Mouse (Mus musculus) forebrain, embryonic 16.5 days (tissue): ENCODE data around the gene Dnah3. TPM values are rescaled to one million over a fixed set of nuclear protein-coding genes. Genes with fewer than 3 reads are reported as not detected.

Source experiments
- ATAC-seq: fragments of 200-750 bp; cut with Nextera tagmentation; 2 replicates; pipeline ENCODE4 v1.8.0; 2017; ENCODE audit warnings: mild to moderate bottlenecking, moderate library complexity
- H3K27ac ChIP-seq: fragments of 300-500 bp; sonication (generic); 2 replicates; pipeline ENCODE4 v1.5.1; 2014; ENCODE audit warnings: low read length, control low read depth
- H3K27me3 ChIP-seq: fragments of 300-500 bp; sonication (generic); replicated peaks from 2 replicates; pipeline ENCODE4 v1.6.1; 2014; ENCODE audit warnings: low read length; ENCODE audit not compliant: control insufficient read depth, insufficient read depth
- H3K36me3 ChIP-seq: fragments of 300-500 bp; sonication (generic); 2 replicates; pipeline ENCODE4 v1.6.1; 2014; ENCODE audit not compliant: control insufficient read depth, insufficient read depth
- H3K4me1 ChIP-seq: fragments of 300-500 bp; sonication (generic); replicated peaks from 2 replicates; pipeline ENCODE4 v1.6.1; 2014; ENCODE audit warnings: low read length; ENCODE audit not compliant: control insufficient read depth, insufficient read depth
- H3K4me2 ChIP-seq: fragments of 300-500 bp; sonication (generic); 2 replicates; pipeline ENCODE4 v1.6.1; 2014; ENCODE audit warnings: mild to moderate bottlenecking, low read length, control low read depth
- H3K4me3 ChIP-seq: fragments of 300-500 bp; sonication (generic); replicated peaks from 2 replicates; pipeline ENCODE4 v1.5.1; 2014; ENCODE audit warnings: mild to moderate bottlenecking, low read length, control low read depth
- H3K9ac ChIP-seq: fragments of 300-500 bp; sonication (generic); replicated peaks from 2 replicates; pipeline ENCODE4 v1.6.1; 2014; ENCODE audit warnings: low read depth, low read length, control low read depth
- H3K9me3 ChIP-seq: fragments of 300-500 bp; sonication (generic); 2 replicates; pipeline ENCODE4 v1.6.1; 2016; ENCODE audit warnings: low read length; ENCODE audit not compliant: control insufficient read depth
- WGBS: fragments of 180-500 bp; shearing (Covaris S2); extraction: QIAGEN DNeasy Blood & Tissue Kit; methylation state at CpG from one replicate; pipeline ENCODE4 v1.1.7; 2014; 5-methylcytosine and 5-hydroxymethylcytosine counted together
- polyA plus RNA-seq: library from polyadenylated mRNA; unstranded; fragments of >200 nt; fragmentation: Nextera tagmentation; extraction: Ambion mirVana; gene quantifications from 2 replicates; pipeline ENCODE4 v1.2.1, GENCODE M21; 2015

Gene Dnah3
- polyA plus RNA-seq, 1 experiment from 2014 or later, result not detected

DNA sequence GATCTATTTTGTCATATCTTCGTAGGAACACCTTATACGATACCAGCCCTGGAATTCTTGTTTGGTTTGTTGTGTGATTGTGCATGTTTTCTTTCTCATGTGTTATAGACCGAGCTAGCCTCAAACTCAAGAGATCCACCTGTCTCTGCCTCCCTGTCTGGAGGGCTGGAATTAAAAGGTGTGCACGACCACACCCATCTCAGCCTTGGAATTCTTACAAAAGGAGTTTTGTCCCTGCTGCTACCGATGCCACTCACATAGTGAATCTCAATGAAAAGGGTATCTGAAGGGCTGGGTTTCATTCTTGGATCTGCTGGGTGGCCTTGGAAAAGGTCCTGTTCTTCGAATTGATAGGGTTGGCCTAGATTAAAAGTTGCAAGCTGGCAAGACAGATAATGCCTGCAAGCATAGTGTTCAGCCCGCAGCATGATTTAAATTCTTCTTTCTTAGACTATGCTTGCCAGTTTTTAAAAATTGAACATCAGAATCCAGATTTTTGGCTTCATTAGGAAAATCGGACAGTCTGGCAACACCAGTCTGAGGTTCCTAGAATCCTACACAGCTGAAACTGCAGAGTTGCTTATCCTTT lies 197.5 kb downstream of the Dnah3 start:
- Histone ChIP-seq H3K4me3 (no peak overlapping the region), H3K27ac (no peak overlapping the region), H3K27me3 (no peaks in the 10 kb centered on the region), H3K4me1 (peaks cover 27% of the 10 kb centered on the region), H3K9ac (no peak overlapping the region), H3K36me3 (no peaks in the 10 kb centered on the region), H3K4me2 (no peak overlapping the region), H3K9me3 (no peaks in the 10 kb centered on the region)
- WGBS, result 91% methylated on average over 8 of the region's 8 CpGs
- ATAC-seq, result no peak

GRCm38 (mm10) chr7:119895639-119896512 lies 199.2 kb downstream of the Dnah3 start, which contains the start of the genes Lyrm1 and Dcun1d3:
Gene Lyrm1, plus strand, starts transcription at chr7:119895861.
Gene Dcun1d3, minus strand, starts transcription at chr7:119896298.
- peak; percentile 98 for ATAC-seq
- Histone ChIP-seq H3K36me3 (no peaks in the 10 kb centered on the region), H3K4me1 (peaks cover 32% of the 10 kb centered on the region), H3K4me3 (peak within 1 kb of the TSS; percentile 84), H3K27ac (peak within 1 kb of the TSS; percentile 97), H3K9ac (peak within 1 kb of the TSS; percentile 89), H3K27me3 (no peaks in the 10 kb centered on the region), H3K4me2 (peak within 1 kb of the TSS; percentile 81), H3K9me3 (no peaks in the 10 kb centered on the region)
- under 1% methylated on average over 62 of the region's 63 CpGs for WGBS

DNA sequence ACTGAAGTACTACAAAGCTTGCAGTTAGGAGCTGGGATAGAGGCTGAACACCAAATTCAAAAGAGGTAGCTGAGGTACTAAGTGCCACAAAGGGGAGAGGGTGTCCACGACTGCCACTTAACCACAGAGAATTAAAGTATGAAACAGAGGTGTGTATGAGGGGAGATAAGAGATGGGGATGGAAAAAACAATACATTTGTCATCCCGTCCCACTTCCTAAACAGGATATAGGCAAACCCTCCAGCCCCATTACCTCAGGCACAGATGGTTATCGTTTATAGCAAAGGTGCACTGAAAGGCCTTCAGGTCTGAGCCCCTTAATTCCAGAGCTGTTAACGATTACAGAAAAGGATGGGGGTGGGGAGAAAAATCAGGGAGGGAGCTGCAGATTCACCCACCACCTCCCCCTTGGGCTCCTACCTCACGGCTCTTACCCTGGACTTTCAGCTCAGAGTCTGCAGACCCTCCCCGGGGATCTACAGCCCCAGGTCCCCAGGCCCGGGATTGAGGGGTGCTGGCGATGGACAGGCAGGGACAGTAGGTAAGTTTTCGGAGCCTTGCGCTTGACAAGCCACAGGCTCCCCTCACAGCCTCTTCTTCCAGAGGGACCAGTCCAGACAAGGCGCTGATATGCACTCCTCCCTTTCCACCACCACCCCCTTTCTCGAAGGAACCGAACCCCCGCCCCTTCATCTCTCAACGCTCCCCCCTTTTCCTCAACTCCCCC lies 200.1 kb downstream of the Dnah3 start:
- ATAC-seq, result peak; percentile 45
- no peaks in the 10 kb centered on the region for H3K9me3 ChIP-seq
- H3K27me3 ChIP-seq, result no peaks in the 10 kb centered on the region
- H3K27ac ChIP-seq, result peak overlapping the region; percentile 78
- peaks cover 32% of the 10 kb centered on the region for H3K4me1 ChIP-seq
- WGBS, result under 1% methylated on average over 15 of the region's 15 CpGs
- peak overlapping the region; percentile 84 for H3K4me3 ChIP-seq
- no peaks in the 10 kb centered on the region for H3K36me3 ChIP-seq
- peak overlapping the region; percentile 89 for H3K9ac ChIP-seq
- H3K4me2 ChIP-seq, result peak overlapping the region; percentile 81

DNA sequence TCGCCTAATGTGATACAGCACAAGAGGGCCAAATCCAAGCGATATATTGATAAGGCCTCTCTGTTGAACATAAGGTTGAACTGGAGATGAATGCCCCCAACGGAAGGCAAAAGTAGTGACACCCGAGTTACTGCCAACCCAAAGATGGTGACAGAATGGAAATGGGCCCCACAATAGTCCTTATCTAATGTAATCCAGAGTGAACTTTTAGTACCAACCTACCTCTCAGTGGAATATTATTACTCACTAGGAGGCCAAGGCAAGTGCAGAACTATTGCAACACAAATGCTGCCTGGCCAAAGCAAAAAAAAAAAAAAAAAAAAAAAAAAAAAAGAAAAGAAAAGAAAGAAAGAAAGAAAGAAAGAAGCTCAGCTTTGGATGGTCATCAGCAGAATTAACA lies 202.3 kb downstream of the Dnah3 start:
- no peaks in the 10 kb centered on the region for H3K36me3 ChIP-seq
- H3K9me3 ChIP-seq, result no peaks in the 10 kb centered on the region
- 96% methylated on average over 4 of the region's 4 CpGs for WGBS
- H3K4me3 ChIP-seq, result no peak overlapping the region
- peaks cover 32% of the 10 kb centered on the region for H3K4me1 ChIP-seq
- no peak overlapping the region for H3K4me2 ChIP-seq
- no peak for ATAC-seq
- no peak overlapping the region for H3K27ac ChIP-seq
- no peaks in the 10 kb centered on the region for H3K27me3 ChIP-seq
- H3K9ac ChIP-seq, result no peak overlapping the region

- Histone ChIP-seq H3K9me3 (no peaks in the 10 kb centered on the region), H3K36me3 (no peaks in the 10 kb centered on the region), H3K27ac (no peak overlapping the region), H3K9ac (no peak overlapping the region), H3K4me3 (no peak overlapping the region), H3K4me2 (no peak overlapping the region), H3K4me1 (peaks cover 32% of the 10 kb centered on the region), H3K27me3 (no peaks in the 10 kb centered on the region)
- no peak for ATAC-seq
- 92% methylated on average over 1 of the region's 1 CpGs for WGBS
These were observed 202.9 kb downstream of the Dnah3 start for GRCm38 (mm10) chr7:119892198-119892597.

- H3K4me2 ChIP-seq, result no peak overlapping the region
- H3K27ac ChIP-seq, result no peak overlapping the region
- no peaks in the 10 kb centered on the region for H3K27me3 ChIP-seq
- 93% methylated on average over 4 of the region's 4 CpGs for WGBS
- no peak for ATAC-seq
- no peaks in the 10 kb centered on the region for H3K9me3 ChIP-seq
- no peak overlapping the region for H3K4me3 ChIP-seq
- peaks cover 7% of the 10 kb centered on the region; the same call in 1 of the 2 replicates for H3K4me1 ChIP-seq
- no peaks in the 10 kb centered on the region for H3K36me3 ChIP-seq
- H3K9ac ChIP-seq, result no peak overlapping the region
These were observed 207.2 kb downstream of the Dnah3 start for GRCm38 (mm10) chr7:119887887-119888286.

- Histone ChIP-seq H3K36me3 (no peaks in the 10 kb centered on the region), H3K9ac (no peak overlapping the region), H3K9me3 (no peaks in the 10 kb centered on the region), H3K4me3 (no peak overlapping the region), H3K27me3 (no peaks in the 10 kb centered on the region), H3K4me2 (no peak overlapping the region), H3K27ac (no peak overlapping the region), H3K4me1 (no peaks in the 10 kb centered on the region)
- no peak for ATAC-seq
- WGBS, result 97% methylated on average over 2 of the region's 2 CpGs
These were observed 213.9 kb downstream of the Dnah3 start for GRCm38 (mm10) chr7:119881229-119881628.

DNA sequence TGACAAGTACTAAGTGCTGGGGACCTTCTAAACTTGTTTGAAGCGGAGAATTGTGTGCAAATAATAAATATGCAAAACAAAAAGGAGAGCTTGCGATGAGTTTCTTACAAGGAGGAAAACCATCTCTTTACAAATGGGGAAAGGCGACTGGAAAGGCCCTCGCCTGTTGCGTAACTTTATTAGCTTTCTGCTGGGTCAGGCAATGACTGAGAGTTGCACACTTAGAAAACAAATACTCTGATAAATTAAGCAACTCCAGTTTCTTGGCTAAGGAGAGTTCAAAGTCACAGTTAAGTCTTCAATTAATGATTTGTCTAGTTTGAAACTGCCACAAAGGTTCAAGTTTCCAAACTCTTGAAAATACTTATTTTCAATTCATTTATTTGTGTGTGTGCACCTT lies 214.7 kb downstream of the Dnah3 start:
- Histone ChIP-seq H3K36me3 (no peaks in the 10 kb centered on the region), H3K27ac (no peak overlapping the region), H3K27me3 (no peaks in the 10 kb centered on the region), H3K4me2 (no peak overlapping the region), H3K9me3 (no peaks in the 10 kb centered on the region), H3K9ac (no peak overlapping the region), H3K4me1 (no peaks in the 10 kb centered on the region), H3K4me3 (no peak overlapping the region)
- no peak for ATAC-seq
- 91% methylated on average over 5 of the region's 5 CpGs for WGBS

DNA sequence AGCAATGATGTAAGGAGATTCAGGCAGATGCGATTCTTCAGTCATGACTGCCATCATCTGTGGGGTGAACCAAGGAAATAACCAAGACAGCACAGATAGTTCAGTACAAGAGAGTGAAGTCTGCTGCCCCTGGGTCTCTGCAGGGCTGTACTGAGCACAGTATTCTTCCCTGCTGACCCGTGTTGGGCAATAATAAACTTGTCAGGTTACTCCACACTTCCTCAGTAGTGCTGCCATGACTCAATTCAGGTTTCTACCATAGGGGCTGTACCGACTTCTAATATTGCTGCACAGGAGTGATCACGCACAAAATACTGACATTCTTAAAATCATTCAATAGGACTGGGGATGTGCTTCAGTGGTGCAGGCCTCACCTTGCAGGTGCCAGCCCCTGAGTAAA lies 215.9 kb downstream of the Dnah3 start:
- no peak for ATAC-seq
- Histone ChIP-seq H3K4me2 (no peak overlapping the region), H3K4me1 (no peaks in the 10 kb centered on the region), H3K27me3 (no peaks in the 10 kb centered on the region), H3K36me3 (no peaks in the 10 kb centered on the region), H3K9me3 (no peaks in the 10 kb centered on the region), H3K9ac (no peak overlapping the region), H3K4me3 (no peak overlapping the region), H3K27ac (no peak overlapping the region)
- WGBS, result 96% methylated on average over 4 of the region's 4 CpGs
